Mouse (Mus musculus): ENCODE measurements around the gene Lamtor3.
"Not testable (repeated sequence)": the region's sequence is repeated elsewhere in the genome, so short reads cannot be mapped to it uniquely, and the experiment has no call there.

Gene Lamtor3

GRCm38 (mm10) chr3:137918172-137918931, at the start of gene Lamtor3:
Lamtor3 (plus strand) TSS chr3:137918506.
- peak; percentile 90 for DNase-seq

- DNase-seq = no peak
These were observed 48.9 kb upstream of the Lamtor3 start for GRCm38 (mm10) chr3:137869395-137869794.

- DNase-seq = no peak
These were observed 39.0 kb upstream of the Lamtor3 start for GRCm38 (mm10) chr3:137879313-137879712.

- no peak for DNase-seq
These were observed 38.1 kb upstream of the Lamtor3 start for GRCm38 (mm10) chr3:137880109-137880748.

GRCm38 (mm10) chr3:137881093-137881492, 37.2 kb upstream of the Lamtor3 start:
- no peak for DNase-seq

GRCm38 (mm10) chr3:137887961-137888360, 30.3 kb upstream of the Lamtor3 start:
- DNase-seq = no peak

GRCm38 (mm10) chr3:137891089-137891488, 27.2 kb upstream of the Lamtor3 start:
- DNase-seq = no peak

- DNase-seq = no peak
These were observed 26.2 kb upstream of the Lamtor3 start for GRCm38 (mm10) chr3:137892118-137892517.

GRCm38 (mm10) chr3:137893789-137894188, 24.5 kb upstream of the Lamtor3 start:
- no peak for DNase-seq

- no peak for DNase-seq
These were observed 23.1 kb upstream of the Lamtor3 start for GRCm38 (mm10) chr3:137895196-137895595.

GRCm38 (mm10) chr3:137896386-137896785, 21.9 kb upstream of the Lamtor3 start:
- no peak for DNase-seq

- DNase-seq = no peak
These were observed 21.4 kb upstream of the Lamtor3 start for GRCm38 (mm10) chr3:137896867-137897266.

GRCm38 (mm10) chr3:137897685-137898084, 20.6 kb upstream of the Lamtor3 start:
- DNase-seq = no peak

- DNase-seq = no peak
These were observed 18.2 kb upstream of the Lamtor3 start for GRCm38 (mm10) chr3:137900149-137900548.

GRCm38 (mm10) chr3:137913093-137913492, 5.2 kb upstream of the Lamtor3 start:
- no peak for DNase-seq

- not testable (repeated sequence) for DNase-seq
These were observed 3.7 kb upstream of the Lamtor3 start for GRCm38 (mm10) chr3:137914567-137914966.

GRCm38 (mm10) chr3:137917694-137918171, 573 bp upstream of the Lamtor3 start:
- DNase-seq = no peak

GRCm38 (mm10) chr3:137918932-137919311, 616 bp downstream of the Lamtor3 start:
- DNase-seq = no peak

- no peak for DNase-seq
These were observed 1.1 kb downstream of the Lamtor3 start for GRCm38 (mm10) chr3:137919398-137919797.

- no peak for DNase-seq
These were observed 2.3 kb downstream of the Lamtor3 start for GRCm38 (mm10) chr3:137920594-137920993.

GRCm38 (mm10) chr3:137927010-137927409, 8.7 kb downstream of the Lamtor3 start:
- no peak for DNase-seq

GRCm38 (mm10) chr3:137929940-137930339, 11.6 kb downstream of the Lamtor3 start:
- no peak for DNase-seq

- no peak for DNase-seq
These were observed 14.4 kb downstream of the Lamtor3 start for GRCm38 (mm10) chr3:137932748-137933147.

GRCm38 (mm10) chr3:137933986-137934385, 15.7 kb downstream of the Lamtor3 start:
- no peak for DNase-seq
